Mouse (Mus musculus): Measurements from ENCODE around the gene Kcnj9. TPM values are rescaled to one million over a fixed set of nuclear protein-coding genes. Genes with fewer than 3 reads are reported as not detected.

The Kcnj9 gene
- polyA plus RNA-seq, 1 experiment from 2014 or later = not detected

DNA sequence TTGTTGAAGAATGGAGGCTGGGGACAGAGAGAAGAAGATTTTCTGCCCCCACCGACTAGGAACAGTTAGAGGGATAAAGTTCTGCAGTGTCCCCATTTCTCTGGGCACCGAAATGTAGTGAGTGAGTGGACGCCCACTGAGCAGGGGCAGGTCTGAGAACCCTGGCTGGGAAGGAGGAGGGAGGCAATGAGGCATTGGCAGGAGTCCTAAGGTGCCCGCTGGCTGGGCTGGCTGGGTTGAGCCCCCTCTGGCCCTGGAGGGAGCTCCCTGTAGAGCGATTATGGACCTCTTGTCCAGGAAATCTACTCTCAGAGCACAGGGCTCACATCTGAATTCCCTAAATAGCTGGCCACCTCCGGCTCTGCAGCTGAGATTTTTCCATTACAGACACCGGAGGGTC is 29.6 kb downstream of the Kcnj9 start:
- no peak overlapping the region for H3K27ac ChIP-seq (ENCODE audit: low read length)
- no peak overlapping the region for H3K4me2 ChIP-seq (replicated peaks; ENCODE audit: low read depth, low read length)
- peaks cover 24% of the 10 kb centered on the region for H3K4me1 ChIP-seq (ENCODE audit: control insufficient read depth, insufficient read depth, low read length)
- no peak overlapping the region for H3K9ac ChIP-seq (replicated peaks; ENCODE audit: low read depth, low read length)
- no peak overlapping the region for H3K4me3 ChIP-seq (ENCODE audit: low read depth, low read length)
- no peaks in the 10 kb centered on the region for H3K36me3 ChIP-seq (ENCODE audit: control insufficient read depth, insufficient read depth, low read length)
- 69% methylated on average over 7 of the region's 7 CpGs for WGBS
- ATAC-seq (ENCODE audit: insufficient number of reproducible peaks, insufficient read depth, low FRiP score, low read depth) = no peak
- no peaks in the 10 kb centered on the region for H3K27me3 ChIP-seq (ENCODE audit: control insufficient read depth, insufficient read depth, low read length)
- H3K9me3 ChIP-seq (ENCODE audit: control insufficient read depth, low read depth, low read length) = no peaks in the 10 kb centered on the region

DNA sequence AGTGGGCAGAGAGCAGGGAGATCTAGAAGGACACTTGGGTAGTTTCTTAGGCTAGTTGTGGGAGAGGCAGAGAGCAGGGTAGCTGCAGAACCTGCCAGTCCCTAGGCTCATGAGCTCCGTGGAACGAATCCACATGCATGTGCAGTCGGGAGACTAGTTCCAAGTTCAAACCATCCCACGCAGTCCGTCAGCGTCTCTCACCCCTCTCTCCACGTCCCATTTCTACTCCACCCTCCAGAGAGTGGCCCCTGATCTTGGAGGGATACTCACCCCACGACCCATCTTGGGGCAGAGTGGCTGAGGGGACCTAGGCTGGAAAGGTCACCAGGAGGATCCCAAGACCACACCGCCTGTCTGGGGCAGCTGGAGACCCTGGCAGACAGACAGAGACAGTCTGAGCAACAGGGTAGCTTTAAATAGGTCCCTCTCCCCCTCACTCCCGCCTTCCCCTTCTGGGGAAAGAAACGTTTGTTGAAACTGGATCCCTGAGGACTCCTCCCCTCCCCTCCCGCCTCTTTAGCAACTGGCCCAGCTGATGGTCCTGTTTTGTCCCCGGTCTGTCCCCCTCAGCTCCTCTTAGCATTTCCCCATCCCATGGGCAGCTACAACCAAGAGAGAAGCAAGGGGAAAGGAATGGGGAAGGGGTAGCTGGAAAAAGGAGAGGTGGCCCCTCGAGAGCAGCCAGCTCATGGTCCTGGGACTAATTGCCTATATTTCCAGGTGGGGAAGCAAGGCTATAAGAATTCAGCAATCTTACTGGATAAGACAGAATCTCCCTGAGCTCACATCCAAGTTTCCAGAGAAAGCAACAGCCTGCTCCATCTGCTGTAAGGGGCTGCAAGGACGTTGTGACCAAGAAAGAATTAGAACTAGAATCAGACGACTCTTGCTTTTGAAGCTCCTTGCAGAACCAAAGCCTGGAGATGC is 31.2 kb downstream of the Kcnj9 start, which contains the start of gene Atp1a2:
Gene Atp1a2, minus strand, starts transcription at position 454 of the 927 bp plus-strand sequence.
- no peaks in the 10 kb centered on the region for H3K27me3 ChIP-seq (ENCODE audit: control insufficient read depth, insufficient read depth, low read length)
- H3K4me1 ChIP-seq (ENCODE audit: control insufficient read depth, insufficient read depth, low read length) = peaks cover 24% of the 10 kb centered on the region
- no peaks in the 10 kb centered on the region for H3K9me3 ChIP-seq (ENCODE audit: control insufficient read depth, low read depth, low read length)
- H3K27ac ChIP-seq (ENCODE audit: low read length) = peak within 1 kb of the TSS; percentile 48; the same call in 1 of the 2 replicates
- H3K4me3 ChIP-seq (ENCODE audit: low read depth, low read length) = peak within 1 kb of the TSS; percentile 25
- H3K36me3 ChIP-seq (ENCODE audit: control insufficient read depth, insufficient read depth, low read length) = no peaks in the 10 kb centered on the region
- WGBS = 7% methylated on average over 16 of the region's 16 CpGs
- H3K4me2 ChIP-seq (replicated peaks; ENCODE audit: low read depth, low read length) = peak within 1 kb of the TSS; percentile 41
- no peak within 1 kb of the TSS for H3K9ac ChIP-seq (replicated peaks; ENCODE audit: low read depth, low read length)
- peak; percentile 44 for ATAC-seq (ENCODE audit: insufficient number of reproducible peaks, insufficient read depth, low FRiP score, low read depth)

DNA sequence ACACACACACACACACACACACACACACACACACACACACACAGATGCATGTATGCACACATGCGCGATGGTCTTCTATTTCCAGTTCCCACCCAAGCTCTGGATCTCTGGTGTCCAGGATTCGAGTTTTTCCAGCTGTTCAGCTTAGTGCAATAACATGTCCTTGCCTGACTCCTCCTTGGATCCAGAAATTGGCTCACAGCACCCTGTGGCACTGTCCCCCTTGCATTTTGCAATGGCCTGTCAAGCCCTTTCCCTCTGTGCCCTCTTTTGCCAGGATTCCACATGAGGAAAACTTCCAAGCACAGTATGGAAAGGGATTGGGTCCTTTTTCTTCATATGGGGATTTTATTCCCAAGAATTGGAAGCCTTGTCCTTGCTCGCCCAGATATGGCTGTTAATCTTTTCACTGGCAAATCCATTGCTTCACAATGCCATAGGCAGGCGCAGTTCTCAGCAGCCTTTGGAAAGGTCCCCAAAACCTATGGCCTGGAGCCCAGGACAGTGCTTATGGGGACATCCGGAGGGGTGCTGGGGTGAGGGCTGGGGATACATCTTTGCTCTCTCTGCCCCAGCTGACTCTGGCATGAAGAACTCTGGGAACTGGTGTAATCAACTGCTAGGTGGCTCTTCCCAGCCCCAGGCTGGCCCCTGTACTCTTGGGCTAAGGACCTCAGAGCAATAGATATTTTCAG is 32.2 kb downstream of the Kcnj9 start:
- WGBS = 76% methylated on average over 6 of the region's 6 CpGs
- Histone ChIP-seq H3K36me3 (ENCODE audit: control insufficient read depth, insufficient read depth, low read length) (no peaks in the 10 kb centered on the region), H3K4me2 (replicated peaks; ENCODE audit: low read depth, low read length) (peak overlapping the region; percentile 41), H3K4me1 (ENCODE audit: control insufficient read depth, insufficient read depth, low read length) (peaks cover 24% of the 10 kb centered on the region), H3K9me3 (ENCODE audit: control insufficient read depth, low read depth, low read length) (no peaks in the 10 kb centered on the region), H3K4me3 (ENCODE audit: low read depth, low read length) (peak overlapping the region; percentile 25; the same call in 1 of the 2 replicates), H3K9ac (replicated peaks; ENCODE audit: low read depth, low read length) (no peak overlapping the region), H3K27me3 (ENCODE audit: control insufficient read depth, insufficient read depth, low read length) (no peaks in the 10 kb centered on the region), H3K27ac (ENCODE audit: low read length) (peak overlapping the region; percentile 48; the same call in 1 of the 2 replicates)
- no peak for ATAC-seq (ENCODE audit: insufficient number of reproducible peaks, insufficient read depth, low FRiP score, low read depth)

DNA sequence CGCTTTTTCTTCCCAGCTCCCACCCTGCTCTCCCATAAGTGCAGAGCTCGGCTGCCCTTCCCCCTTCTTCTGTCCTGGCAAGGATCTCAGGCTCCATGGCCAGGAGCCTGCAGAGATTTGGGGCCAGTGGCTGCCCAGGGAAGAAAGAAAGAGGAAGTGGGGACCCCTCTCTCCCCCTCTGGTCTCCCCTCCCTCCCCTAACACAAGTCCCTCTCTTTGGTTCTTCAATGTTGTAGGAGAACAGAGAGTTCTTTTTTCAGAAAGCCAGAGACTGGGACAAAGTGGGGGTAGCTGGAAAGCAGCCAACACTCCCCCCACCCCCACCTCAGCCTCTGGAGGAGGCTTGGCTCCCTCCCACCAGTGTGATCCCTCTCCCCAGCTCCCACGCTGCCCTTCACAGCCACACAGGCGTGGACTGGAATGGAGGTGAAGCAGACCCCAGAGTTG is 33.3 kb downstream of the Kcnj9 start:
- Histone ChIP-seq H3K27me3 (ENCODE audit: control insufficient read depth, insufficient read depth, low read length) (no peaks in the 10 kb centered on the region), H3K4me3 (ENCODE audit: low read depth, low read length) (no peak overlapping the region), H3K4me1 (ENCODE audit: control insufficient read depth, insufficient read depth, low read length) (peaks cover 24% of the 10 kb centered on the region), H3K4me2 (replicated peaks; ENCODE audit: low read depth, low read length) (peak overlapping the region; percentile 41; the same call in 1 of the 2 replicates), H3K9me3 (ENCODE audit: control insufficient read depth, low read depth, low read length) (no peaks in the 10 kb centered on the region), H3K27ac (ENCODE audit: low read length) (peak overlapping the region; percentile 44; the same call in 1 of the 2 replicates), H3K36me3 (ENCODE audit: control insufficient read depth, insufficient read depth, low read length) (no peaks in the 10 kb centered on the region), H3K9ac (replicated peaks; ENCODE audit: low read depth, low read length) (no peak overlapping the region)
- WGBS = 45% methylated on average over 4 of the region's 4 CpGs
- peak; percentile 55; the same call in 1 of the 2 replicates for ATAC-seq (ENCODE audit: insufficient number of reproducible peaks, insufficient read depth, low FRiP score, low read depth)

DNA sequence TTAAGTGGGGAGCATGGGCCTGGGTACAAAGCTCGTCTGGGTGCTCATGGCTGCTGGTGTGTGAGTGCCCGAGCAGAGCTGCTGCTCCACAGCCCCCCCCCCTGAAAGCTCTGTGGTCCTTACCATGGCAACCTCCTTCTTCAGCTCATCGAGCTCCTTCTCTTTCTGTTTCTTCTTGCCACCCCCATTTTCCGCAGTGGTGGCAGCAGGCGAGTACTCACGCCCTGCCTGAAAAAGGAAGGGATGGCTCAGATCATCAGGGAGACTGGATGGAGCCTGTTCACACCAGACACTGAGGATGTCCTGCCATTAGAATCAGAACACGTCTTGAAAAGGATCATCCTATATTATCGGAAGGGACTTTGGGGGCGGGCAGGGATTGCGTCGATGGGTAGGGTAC is 35.7 kb downstream of the Kcnj9 start:
- peaks cover 24% of the 10 kb centered on the region for H3K4me1 ChIP-seq (ENCODE audit: control insufficient read depth, insufficient read depth, low read length)
- H3K4me2 ChIP-seq (replicated peaks; ENCODE audit: low read depth, low read length) = no peak overlapping the region
- no peak overlapping the region for H3K9ac ChIP-seq (replicated peaks; ENCODE audit: low read depth, low read length)
- H3K4me3 ChIP-seq (ENCODE audit: low read depth, low read length) = no peak overlapping the region
- no peak for ATAC-seq (ENCODE audit: insufficient number of reproducible peaks, insufficient read depth, low FRiP score, low read depth)
- H3K36me3 ChIP-seq (ENCODE audit: control insufficient read depth, insufficient read depth, low read length) = no peaks in the 10 kb centered on the region
- H3K27me3 ChIP-seq (ENCODE audit: control insufficient read depth, insufficient read depth, low read length) = no peaks in the 10 kb centered on the region
- no peaks in the 10 kb centered on the region for H3K9me3 ChIP-seq (ENCODE audit: control insufficient read depth, low read depth, low read length)
- no peak overlapping the region for H3K27ac ChIP-seq (ENCODE audit: low read length)
- WGBS = 86% methylated on average over 11 of the region's 11 CpGs

DNA sequence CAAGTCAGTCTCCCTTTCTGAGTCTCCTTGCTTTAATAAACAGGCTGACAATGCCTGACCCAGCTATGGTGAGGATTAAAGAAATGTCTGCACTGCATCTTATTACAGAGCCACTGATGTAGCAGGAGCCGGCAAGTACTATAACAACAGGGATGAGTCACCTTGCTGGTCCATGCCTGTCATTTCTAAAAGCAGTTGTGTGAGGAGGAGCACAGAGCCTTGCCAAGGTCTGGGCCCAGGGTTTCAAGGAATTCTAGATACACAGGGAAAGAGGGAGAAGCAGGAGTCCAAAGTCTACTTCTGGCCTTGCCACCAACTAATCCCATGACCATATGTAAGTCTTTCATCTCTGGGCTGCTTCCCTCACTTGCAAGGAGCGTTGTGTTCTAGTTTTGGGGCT is 36.2 kb downstream of the Kcnj9 start:
- Histone ChIP-seq H3K4me2 (replicated peaks; ENCODE audit: low read depth, low read length) (no peak overlapping the region), H3K27ac (ENCODE audit: low read length) (no peak overlapping the region), H3K9me3 (ENCODE audit: control insufficient read depth, low read depth, low read length) (no peaks in the 10 kb centered on the region), H3K27me3 (ENCODE audit: control insufficient read depth, insufficient read depth, low read length) (no peaks in the 10 kb centered on the region), H3K36me3 (ENCODE audit: control insufficient read depth, insufficient read depth, low read length) (no peaks in the 10 kb centered on the region), H3K4me3 (ENCODE audit: low read depth, low read length) (no peak overlapping the region), H3K9ac (replicated peaks; ENCODE audit: low read depth, low read length) (no peak overlapping the region), H3K4me1 (ENCODE audit: control insufficient read depth, insufficient read depth, low read length) (peaks cover 20% of the 10 kb centered on the region)
- 73% methylated on average over 2 of the region's 2 CpGs for WGBS
- ATAC-seq (ENCODE audit: insufficient number of reproducible peaks, insufficient read depth, low FRiP score, low read depth) = no peak

DNA sequence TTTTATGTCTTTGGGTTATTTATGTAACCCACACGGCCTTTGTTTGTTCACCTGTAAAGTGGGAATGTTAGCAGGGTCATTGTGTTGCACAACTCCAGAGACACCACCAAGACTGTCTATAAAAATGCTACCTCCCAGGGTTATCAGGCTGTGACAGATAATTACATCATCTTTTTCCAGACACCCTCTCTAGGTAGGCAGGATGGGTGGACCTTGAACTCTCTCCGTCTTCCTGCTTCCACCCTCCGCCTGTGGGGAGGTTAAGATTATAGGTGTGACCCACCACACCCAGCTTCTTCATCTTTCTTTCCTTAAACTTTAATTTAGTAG is 39.5 kb downstream of the Kcnj9 start:
- 73% methylated on average over 3 of the region's 3 CpGs for WGBS
- no peaks in the 10 kb centered on the region for H3K9me3 ChIP-seq (ENCODE audit: control insufficient read depth, low read depth, low read length)
- no peak overlapping the region for H3K9ac ChIP-seq (replicated peaks; ENCODE audit: low read depth, low read length)
- no peak overlapping the region for H3K4me2 ChIP-seq (replicated peaks; ENCODE audit: low read depth, low read length)
- H3K27ac ChIP-seq (ENCODE audit: low read length) = no peak overlapping the region
- no peaks in the 10 kb centered on the region for H3K4me1 ChIP-seq (ENCODE audit: control insufficient read depth, insufficient read depth, low read length)
- no peak overlapping the region for H3K4me3 ChIP-seq (ENCODE audit: low read depth, low read length)
- H3K36me3 ChIP-seq (ENCODE audit: control insufficient read depth, insufficient read depth, low read length) = no peaks in the 10 kb centered on the region
- ATAC-seq (ENCODE audit: insufficient number of reproducible peaks, insufficient read depth, low FRiP score, low read depth) = no peak
- no peaks in the 10 kb centered on the region for H3K27me3 ChIP-seq (ENCODE audit: control insufficient read depth, insufficient read depth, low read length)

DNA sequence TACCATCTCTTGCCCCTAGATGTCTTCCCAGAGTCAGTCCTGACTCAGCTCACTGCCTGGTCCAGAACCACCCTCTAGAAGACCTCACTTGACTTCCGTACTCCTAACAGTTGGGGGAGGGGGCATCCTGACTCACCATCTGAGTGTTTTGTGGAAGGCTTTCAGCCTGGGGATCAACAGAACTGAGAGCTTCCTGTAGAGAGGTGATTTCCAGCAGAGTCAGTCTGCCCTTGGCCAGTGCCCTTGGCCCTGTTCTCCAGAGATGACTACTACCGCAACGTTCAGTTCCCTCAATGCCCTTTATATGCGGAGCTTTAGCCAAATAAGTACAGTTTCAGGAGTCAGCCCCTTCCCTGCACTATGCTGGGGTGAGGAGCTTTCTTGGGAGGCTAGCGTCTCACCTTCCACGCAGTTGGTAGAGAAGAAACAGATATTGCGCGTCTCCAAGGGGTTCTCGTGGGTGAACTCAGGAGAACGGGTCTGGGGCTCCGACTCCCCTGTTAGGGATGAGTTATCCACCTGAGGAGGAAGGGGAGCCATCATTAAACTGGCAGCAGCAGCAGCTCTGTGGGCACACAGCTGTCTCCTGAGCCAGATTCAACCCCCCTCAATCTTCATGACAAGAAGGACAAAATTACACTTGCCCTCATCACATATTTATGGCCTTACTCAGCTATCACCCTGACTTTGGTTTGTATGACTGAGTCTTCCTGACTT is 40.1 kb downstream of the Kcnj9 start:
- Histone ChIP-seq H3K9ac (replicated peaks; ENCODE audit: low read depth, low read length) (no peak overlapping the region), H3K4me2 (replicated peaks; ENCODE audit: low read depth, low read length) (no peak overlapping the region), H3K4me1 (ENCODE audit: control insufficient read depth, insufficient read depth, low read length) (no peaks in the 10 kb centered on the region), H3K9me3 (ENCODE audit: control insufficient read depth, low read depth, low read length) (no peaks in the 10 kb centered on the region), H3K36me3 (ENCODE audit: control insufficient read depth, insufficient read depth, low read length) (no peaks in the 10 kb centered on the region), H3K27ac (ENCODE audit: low read length) (no peak overlapping the region), H3K4me3 (ENCODE audit: low read depth, low read length) (no peak overlapping the region), H3K27me3 (ENCODE audit: control insufficient read depth, insufficient read depth, low read length) (no peaks in the 10 kb centered on the region)
- no peak for ATAC-seq (ENCODE audit: insufficient number of reproducible peaks, insufficient read depth, low FRiP score, low read depth)
- 86% methylated on average over 11 of the region's 11 CpGs for WGBS
